Mouse (Mus musculus): ENCODE measurements around the gene Btbd9.

DNA sequence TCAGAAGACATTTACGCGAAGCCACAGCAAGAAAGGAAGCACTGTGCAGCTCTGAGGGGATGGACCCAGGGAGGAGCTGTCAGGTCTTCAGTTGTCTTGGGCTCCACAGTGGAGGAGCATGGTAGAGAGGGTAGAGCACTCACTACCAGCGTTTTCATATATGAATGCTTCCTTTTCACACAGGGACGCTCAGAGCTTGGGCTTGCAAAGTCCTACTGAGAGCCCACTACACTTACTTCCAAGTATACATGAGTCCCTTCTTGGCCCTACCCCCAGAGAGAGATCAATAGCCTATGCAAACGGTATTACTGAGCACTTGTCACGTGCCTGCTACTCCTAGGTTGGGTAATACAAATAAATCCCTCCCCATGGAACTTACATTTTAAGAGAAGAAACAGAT is 234.7 kb downstream of the Btbd9 start:
- TF ChIP-seq ZNF384 (IDR thresholded peaks at IDR 0.05; ENCODE audit: low read depth, low read length) (no peak), HCFC1 (IDR thresholded peaks at IDR 0.05; ENCODE audit: borderline replicate concordance, insufficient read depth, low read length) (no peak), CHD2 (IDR thresholded peaks at IDR 0.05; ENCODE audit: low read depth, low read length) (no peak)
